Comparison of ENCODE assay signal across 9 mouse cellular contexts in genomic region chr15:103165379-103165778, GRCm38 (mm10). TPM values are rescaled to one million over a fixed set of nuclear protein-coding genes. Genes with fewer than 3 reads are reported as not detected.
DNase-seq lines count a peak whose midpoint lies in the region; ATAC-seq and TF ChIP-seq lines count a peak whose summit lies in the region.
"Had no signal": no experiment of that assay in that cellular context is flagged by ENCODE, and none has a peak within 500 bp of the region (broad histone marks: within the 10 kb centered on the region; RNA-seq: fewer than 3 reads in every experiment).

No protein-coding gene starts in this region.

- no peak overlapping the region for H3K27ac ChIP-seq in forebrain, embryonic 12.5 days
- H3K27ac ChIP-seq in heart, postnatal 0 days (ENCODE audit: low read depth) = no peak overlapping the region
- H3K27ac ChIP-seq in liver, postnatal 0 days (ENCODE audit: low read depth) = no peak overlapping the region
- H3K27ac ChIP-seq in neural tube, embryonic 14.5 days (ENCODE audit: low read depth, low read length) = no peak overlapping the region
- no peak overlapping the region for H3K27ac ChIP-seq in testis, adult 2 months (ENCODE audit: control insufficient read depth, insufficient read depth, low read depth, low read length)
- H3K27ac ChIP-seq: embryonic facial prominence, embryonic 15.5 days had no signal

- no peak overlapping the region for H3K4me3 ChIP-seq in forebrain, embryonic 12.5 days (replicated peaks)
- no peak overlapping the region for H3K4me3 ChIP-seq in heart, postnatal 0 days (ENCODE audit: low read depth, low read length)
- no peak overlapping the region for H3K4me3 ChIP-seq in liver, postnatal 0 days (ENCODE audit: low read depth, low read length)
- no peak overlapping the region for H3K4me3 ChIP-seq in neural tube, embryonic 14.5 days (ENCODE audit: low read depth, low read length)
- H3K4me3 ChIP-seq in testis, adult 2 months (ENCODE audit: control insufficient read depth, low read depth, low read length) = no peak overlapping the region; the same call in 1 of the 2 replicates
- H3K4me3 ChIP-seq: embryonic facial prominence, embryonic 15.5 days had no signal

- peaks cover 45% of the 10 kb centered on the region for H3K4me1 ChIP-seq in forebrain, embryonic 12.5 days
- H3K4me1 ChIP-seq in heart, postnatal 0 days (ENCODE audit: control insufficient read depth, insufficient read depth) = peaks cover 19% of the 10 kb centered on the region; the same call in 1 of the 2 replicates
- peaks cover 36% of the 10 kb centered on the region for H3K4me1 ChIP-seq in liver, postnatal 0 days (ENCODE audit: insufficient read depth)
- H3K4me1 ChIP-seq in neural tube, embryonic 14.5 days (ENCODE audit: control insufficient read depth, insufficient read depth, low read length) = peaks cover 52% of the 10 kb centered on the region
- H3K4me1 ChIP-seq in testis, adult 2 months (ENCODE audit: control insufficient read depth, insufficient read depth, low read length) = peaks cover 25% of the 10 kb centered on the region

- no peak for TF ChIP-seq EP300 in heart, postnatal 0 days (IDR thresholded peaks at IDR 0.05; ENCODE audit: low read depth)
- TF ChIP-seq EP300 in liver, postnatal 0 days (IDR thresholded peaks at IDR 0.05; ENCODE audit: low read depth) = no peak

- no peaks in the 10 kb centered on the region for H3K36me3 ChIP-seq in forebrain, embryonic 12.5 days (replicated peaks)
- no peaks in the 10 kb centered on the region for H3K36me3 ChIP-seq in heart, postnatal 0 days (replicated peaks; ENCODE audit: control insufficient read depth, insufficient read depth, low read length)
- H3K36me3 ChIP-seq in liver, postnatal 0 days (replicated peaks; ENCODE audit: insufficient read depth, low read length) = no peaks in the 10 kb centered on the region
- H3K36me3 ChIP-seq in neural tube, embryonic 14.5 days (ENCODE audit: control insufficient read depth, insufficient read depth, low read length) = no peaks in the 10 kb centered on the region
- no peaks in the 10 kb centered on the region for H3K36me3 ChIP-seq in testis, adult 2 months (ENCODE audit: control insufficient read depth, insufficient read depth, low read length)
- H3K36me3 ChIP-seq: embryonic facial prominence, embryonic 15.5 days had no signal

- H3K4me2 ChIP-seq in forebrain, embryonic 12.5 days = no peak overlapping the region
- no peak overlapping the region for H3K4me2 ChIP-seq in heart, postnatal 0 days (ENCODE audit: low read depth, low read length)
- 0 out of 2 replicates have a peak overlapping the region, but pooled peaks have one; percentile 30 for H3K4me2 ChIP-seq in liver, postnatal 0 days (ENCODE audit: low read depth, low read length)
- H3K4me2 ChIP-seq in neural tube, embryonic 14.5 days (ENCODE audit: low read depth, low read length) = peak overlapping the region; percentile 36
- H3K4me2 ChIP-seq: embryonic facial prominence, embryonic 15.5 days had no signal

- DNase-seq in c-Kit-positive CD71-negative TER-119-negative erythroid progenitor cells, embryonic 14.5 days (ENCODE audit: low read depth) = peak; percentile 91
- peak; percentile 89 for DNase-seq in heart, postnatal 0 days (ENCODE audit: low spot score)
- peak; percentile 81 for DNase-seq in large intestine, adult 2 months (ENCODE audit: low read depth, low spot score)
- peak; percentile 88 for DNase-seq in liver, postnatal 0 days

- peak; percentile 97 for TF ChIP-seq CTCF in heart, postnatal 0 days (IDR thresholded peaks at IDR 0.05; ENCODE audit: low read depth)
- TF ChIP-seq CTCF in liver, postnatal 0 days (IDR thresholded peaks at IDR 0.05; ENCODE audit: low read depth) = peak; percentile 96
- TF ChIP-seq CTCF in testis, adult 2 months (IDR thresholded peaks at IDR 0.05; ENCODE audit: control insufficient read depth, insufficient read depth, insufficient replicate concordance, low read depth, low read length) = peak; percentile 94

- TF ChIP-seq POLR2A in testis, adult 2 months (IDR thresholded peaks at IDR 0.05; ENCODE audit: control insufficient read depth, low read depth, low read length) = no peak

- no peaks in the 10 kb centered on the region for H3K9me3 ChIP-seq in forebrain, embryonic 12.5 days
- H3K9me3 ChIP-seq in heart, postnatal 0 days (replicated peaks; ENCODE audit: control insufficient read depth, low read length) = no peaks in the 10 kb centered on the region
- H3K9me3 ChIP-seq in liver, postnatal 0 days (ENCODE audit: low read length) = no peaks in the 10 kb centered on the region
- H3K9me3 ChIP-seq in neural tube, embryonic 14.5 days (ENCODE audit: control insufficient read depth, low read length) = no peaks in the 10 kb centered on the region
- H3K9me3 ChIP-seq: embryonic facial prominence, embryonic 15.5 days had no signal

- no peak overlapping the region for H3K9ac ChIP-seq in forebrain, embryonic 12.5 days
- no peak overlapping the region for H3K9ac ChIP-seq in heart, postnatal 0 days (replicated peaks; ENCODE audit: low read depth, low read length)
- no peak overlapping the region for H3K9ac ChIP-seq in liver, postnatal 0 days (replicated peaks)
- no peak overlapping the region for H3K9ac ChIP-seq in neural tube, embryonic 14.5 days (replicated peaks; ENCODE audit: low read depth, low read length)
- H3K9ac ChIP-seq: embryonic facial prominence, embryonic 15.5 days had no signal

- peak; percentile 42 for ATAC-seq in CD4-positive, CD25-positive, alpha-beta regulatory T cell, adult 4 months
- peak; percentile 47 for ATAC-seq in forebrain, embryonic 12.5 days (ENCODE audit: low FRiP score)
- peak; percentile 54; the same call in 1 of the 2 replicates for ATAC-seq in heart, postnatal 0 days (ENCODE audit: insufficient read depth, low read depth)
- peak; percentile 47; the same call in 1 of the 2 replicates for ATAC-seq in liver, postnatal 0 days
- no peak for ATAC-seq in neural tube, embryonic 14.5 days (ENCODE audit: low read depth)

- peaks cover 52% of the 10 kb centered on the region for H3K27me3 ChIP-seq in forebrain, embryonic 12.5 days
- H3K27me3 ChIP-seq in heart, postnatal 0 days (ENCODE audit: control insufficient read depth, insufficient read depth, low read length) = peaks cover 45% of the 10 kb centered on the region
- peaks cover 34% of the 10 kb centered on the region for H3K27me3 ChIP-seq in liver, postnatal 0 days (ENCODE audit: insufficient read depth, low read length)
- H3K27me3 ChIP-seq in neural tube, embryonic 14.5 days (ENCODE audit: control insufficient read depth, insufficient read depth, low read length) = no peaks in the 10 kb centered on the region
- peaks cover 3% of the 10 kb centered on the region for H3K27me3 ChIP-seq in testis, adult 2 months (ENCODE audit: control insufficient read depth, insufficient read depth, low read length)

- WGBS in forebrain, embryonic 12.5 days = under 1% methylated on average over 13 of the region's 13 CpGs
- 2% methylated on average over 13 of the region's 13 CpGs for WGBS in heart, postnatal 0 days
- WGBS in large intestine, adult 2 months = 2% methylated on average over 13 of the region's 13 CpGs
- 3% methylated on average over 13 of the region's 13 CpGs for WGBS in liver, postnatal 0 days (ENCODE audit: insufficient replicate concordance)
- WGBS in neural tube, embryonic 14.5 days = under 1% methylated on average over 13 of the region's 13 CpGs

RNA-seq across cellular contexts. Expression of gene Smug1, which starts 1.5 kb away (rescaled TPM):
- polyA plus RNA-seq in CD4-positive, CD25-positive, alpha-beta regulatory T cell, adult 4 months (2017; shearing (Covaris generic)) = 1 to 10 TPM; 6.0 to 8.1 TPM
- 24.6 and 27.4 TPM in 2 replicates for polyA plus RNA-seq in forebrain, embryonic 12.5 days (2016; fragmentation: Nextera tagmentation; extraction: Ambion mirVana)
- 15.7 and 18.2 TPM in 2 replicates for total RNA-seq in heart, postnatal 0 days (2014; rRNA removed; ENCODE audit: low replicate concordance)
- polyA plus RNA-seq in heart, postnatal 0 days (2015; fragmentation: Nextera tagmentation; extraction: Ambion mirVana) = 10.0 and 10.1 TPM in 2 replicates
- polyA plus RNA-seq in large intestine, adult 2 months (2012; rRNA removed) = 12.5 and 19.8 TPM in 2 replicates
- polyA plus RNA-seq in liver, postnatal 0 days (2015; fragmentation: Nextera tagmentation; extraction: Ambion mirVana) = 3.6 and 3.8 TPM in 2 replicates
- polyA plus RNA-seq in neural tube, embryonic 14.5 days (2014; fragmentation: Nextera tagmentation; extraction: Ambion mirVana) = 19.2 and 28.0 TPM in 2 replicates
- 3.4 and 3.8 TPM in 2 replicates for polyA plus RNA-seq in testis, adult 2 months (2012; rRNA removed)

Comparison
In these comparisons a context has a peak if more than half of its experiments do, and no peak if none do; other contexts are left out.
1. H3K4me2 ChIP-seq: peak in liver, postnatal 0 days (single experiment) and neural tube, embryonic 14.5 days (single experiment); none in forebrain, embryonic 12.5 days (single experiment) and heart, postnatal 0 days (single experiment).
2. Peak in every context shown above with its lines, with median percentiles within 50 percentile points of each other: DNase-seq and CTCF ChIP-seq.